In the genomic region with DNA sequence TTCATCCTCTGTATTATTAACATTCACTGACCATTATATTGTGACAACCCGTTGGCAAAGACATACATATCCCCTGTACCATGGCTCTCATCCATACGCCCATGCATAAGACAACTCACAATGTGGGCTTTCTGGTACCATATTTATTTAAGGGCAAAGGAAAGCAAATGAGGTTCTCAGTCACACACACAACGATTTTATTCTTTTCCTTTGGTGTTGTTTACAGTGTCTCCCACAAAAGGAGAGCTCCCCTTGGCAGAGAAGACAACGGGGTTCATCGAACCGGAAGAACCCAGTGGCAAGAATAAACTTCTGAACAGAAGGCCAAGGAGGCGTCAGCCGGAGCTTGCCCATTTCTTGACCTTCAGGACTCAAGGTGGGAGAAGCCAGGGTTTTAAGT, we compare ENCODE assay signal across 18 mouse cellular contexts. TPM values are rescaled to one million over a fixed set of nuclear protein-coding genes. Genes with fewer than 3 reads are reported as not detected.
"Had no signal": no experiment of that assay in that cellular context is flagged by ENCODE, and none has a peak within 500 bp of the region (broad histone marks: within the 10 kb centered on the region; RNA-seq: fewer than 3 reads in every experiment).

Gene Pde6h, plus strand, starts transcription at position 301 of the 400 bp plus-strand sequence.

- H3K9ac ChIP-seq: neural tube, embryonic 13.5 days; stomach, embryonic 15.5 days had no signal

- H3K27ac ChIP-seq: neural tube, embryonic 13.5 days; stomach, embryonic 15.5 days; stomach, postnatal 0 days had no signal

- H3K4me2 ChIP-seq: neural tube, embryonic 13.5 days; stomach, embryonic 15.5 days had no signal

- H3K4me3 ChIP-seq: neural tube, embryonic 13.5 days; stomach, embryonic 15.5 days had no signal

- H3K9me3 ChIP-seq: neural tube, embryonic 13.5 days; stomach, embryonic 15.5 days had no signal

- H3K36me3 ChIP-seq: neural tube, embryonic 13.5 days; stomach, embryonic 15.5 days had no signal

- H3K27me3 ChIP-seq: neural tube, embryonic 13.5 days; stomach, embryonic 15.5 days had no signal

- H3K4me1 ChIP-seq: neural tube, embryonic 13.5 days had no signal

- DNase-seq: retina, postnatal 1 day; right cerebral cortex, adult 18-20 months; right cerebral cortex, postnatal 14 days; right cerebral cortex, postnatal 25 days; right cerebral cortex, postnatal 4 days; spleen, adult 18-20 months; thymus, adult 18-20 months; thymus, adult 2 months; thymus, postnatal 14 days; thymus, postnatal 25 days; thymus, postnatal 36 days; thymus, postnatal 4 days had no signal

RNA-seq across cellular contexts. Expression of gene Pde6h, which starts in this region (rescaled TPM):
- polyA plus RNA-seq: neural tube, embryonic 13.5 days; neural tube, embryonic 14.5 days; small intestine, adult 2 months; stomach, embryonic 15.5 days; stomach, embryonic 16.5 days had no signal
